Mouse (Mus musculus) stomach, embryonic 14.5 days (tissue): ENCODE results near the gene Sdk1. TPM values are rescaled to one million over a fixed set of nuclear protein-coding genes. Genes with fewer than 3 reads are reported as not detected.

Experiments used
- ATAC-seq: fragments of 200-750 bp; cut with Nextera tagmentation; 2 replicates; pipeline ENCODE4 v1.8.0; 2017; ENCODE audit warnings: low read depth, moderate TSS enrichment; ENCODE audit not compliant: insufficient number of reproducible peaks, insufficient read depth, low FRiP score
- H3K27ac ChIP-seq: fragments of 300-500 bp; sonication (generic); 2 replicates; pipeline ENCODE4 v1.5.1; 2014; ENCODE audit warnings: mild to moderate bottlenecking, low read length, moderate library complexity, mixed read lengths
- H3K27me3 ChIP-seq: fragments of 300-500 bp; sonication (generic); 2 replicates; pipeline ENCODE4 v1.6.1; 2014; ENCODE audit warnings: low read length, control low read depth, mixed read lengths; ENCODE audit not compliant: control insufficient read depth, insufficient read depth
- H3K36me3 ChIP-seq: fragments of 300-500 bp; sonication (generic); 2 replicates; pipeline ENCODE4 v1.6.1; 2014; ENCODE audit warnings: mild to moderate bottlenecking, control low read depth, low read length, moderate library complexity, mixed read lengths; ENCODE audit not compliant: control insufficient read depth, insufficient read depth
- H3K4me1 ChIP-seq: fragments of 300-500 bp; sonication (generic); 2 replicates; pipeline ENCODE4 v1.6.1; 2014; ENCODE audit warnings: low read length, control low read depth, mixed read lengths; ENCODE audit not compliant: control insufficient read depth, insufficient read depth
- H3K4me2 ChIP-seq: fragments of 300-500 bp; sonication (generic); replicated peaks from 2 replicates; pipeline ENCODE4 v1.6.1; 2014; ENCODE audit warnings: low read depth, low read length, control low read depth
- H3K4me3 ChIP-seq: fragments of 300-500 bp; sonication (generic); 2 replicates; pipeline ENCODE4 v1.5.1; 2014; ENCODE audit warnings: low read depth, low read length, control low read depth
- H3K9ac ChIP-seq: fragments of 300-500 bp; sonication (generic); replicated peaks from 2 replicates; pipeline ENCODE4 v1.6.1; 2014; ENCODE audit warnings: low read depth, mild to moderate bottlenecking, control low read depth, low read length, moderate library complexity, mixed read lengths
- H3K9me3 ChIP-seq: fragments of 300-500 bp; sonication (generic); 2 replicates; pipeline ENCODE4 v1.6.1; 2016; ENCODE audit warnings: low read depth, low read length, control low read depth; ENCODE audit not compliant: control insufficient read depth
- WGBS: fragments of 180-500 bp; shearing (Covaris S2); extraction: QIAGEN DNeasy Blood & Tissue Kit; methylation state at CpG from one replicate; pipeline ENCODE4 v1.1.7; 2014; 5-methylcytosine and 5-hydroxymethylcytosine counted together
- polyA plus RNA-seq: library from polyadenylated mRNA; unstranded; fragments of >200 nt; fragmentation: Nextera tagmentation; extraction: Ambion mirVana; gene quantifications from 2 replicates; pipeline ENCODE4 v1.2.1, GENCODE M21; 2014

The Sdk1 gene
- 4.6 and 5.6 TPM in 2 replicates for polyA plus RNA-seq

- Histone ChIP-seq H3K4me3 (peak within 1 kb of the TSS; percentile 74), H3K9me3 (no peaks in the 10 kb centered on the region), H3K36me3 (no peaks in the 10 kb centered on the region), H3K9ac (peak within 1 kb of the TSS; percentile 82), H3K4me1 (peaks cover 18% of the 10 kb centered on the region), H3K4me2 (peak within 1 kb of the TSS; percentile 92), H3K27me3 (0 out of 2 replicates have a peak, but pooled peaks cover 2% of the 10 kb centered on the region), H3K27ac (no peak within 1 kb of the TSS)
- WGBS: under 1% methylated on average over 56 of the region's 77 CpGs
- peak; percentile 95 for ATAC-seq
Measured at GRCm38 (mm10) chr5:141240841-141241543, at the start of gene Sdk1. Gene Sdk1, plus strand, starts transcription at chr5:141241490.

- H3K4me2 ChIP-seq: no peak overlapping the region
- no peak for ATAC-seq
- no peak overlapping the region for H3K4me3 ChIP-seq
- H3K36me3 ChIP-seq: no peaks in the 10 kb centered on the region
- H3K9me3 ChIP-seq: no peaks in the 10 kb centered on the region
- H3K9ac ChIP-seq: no peak overlapping the region
- no peak overlapping the region for H3K27ac ChIP-seq
- H3K4me1 ChIP-seq: peaks cover 7% of the 10 kb centered on the region; the same call in 1 of the 2 replicates
- WGBS: 28% methylated on average over 4 of the region's 4 CpGs
- H3K27me3 ChIP-seq: no peaks in the 10 kb centered on the region
Measured at GRCm38 (mm10) chr5:141197278-141197677, 44.0 kb upstream of the Sdk1 start.

- WGBS: 69% methylated on average over 11 of the region's 11 CpGs
Measured at GRCm38 (mm10) chr5:141202276-141203065, 38.8 kb upstream of the Sdk1 start.

GRCm38 (mm10) chr5:141207061-141207460 is 34.2 kb upstream of the Sdk1 start:
- H3K36me3 ChIP-seq: no peaks in the 10 kb centered on the region
- no peaks in the 10 kb centered on the region for H3K9me3 ChIP-seq
- 44% methylated on average over 5 of the region's 5 CpGs for WGBS
- no peak overlapping the region for H3K9ac ChIP-seq
- no peak overlapping the region for H3K27ac ChIP-seq
- no peak for ATAC-seq
- H3K27me3 ChIP-seq: no peaks in the 10 kb centered on the region
- no peak overlapping the region for H3K4me3 ChIP-seq
- no peak overlapping the region for H3K4me2 ChIP-seq
- H3K4me1 ChIP-seq: no peaks in the 10 kb centered on the region

More at GRCm38 (mm10) chr5:141202276-141203065, 38.8 kb upstream of the Sdk1 start:
- peaks cover under 1% of the 10 kb centered on the region; the same call in 1 of the 2 replicates for H3K4me1 ChIP-seq
- H3K4me3 ChIP-seq: no peak overlapping the region
- no peak overlapping the region for H3K4me2 ChIP-seq
- no peaks in the 10 kb centered on the region for H3K36me3 ChIP-seq
- no peak overlapping the region for H3K9ac ChIP-seq
- ATAC-seq: no peak
- no peaks in the 10 kb centered on the region for H3K27me3 ChIP-seq
- H3K9me3 ChIP-seq: no peaks in the 10 kb centered on the region
- 0 out of 2 replicates have a peak overlapping the region, but pooled peaks have one; percentile 10 for H3K27ac ChIP-seq

GRCm38 (mm10) chr5:141225243-141225642 is 16.0 kb upstream of the Sdk1 start:
- Histone ChIP-seq H3K36me3 (no peaks in the 10 kb centered on the region), H3K4me2 (no peak overlapping the region), H3K4me3 (no peak overlapping the region), H3K9me3 (no peaks in the 10 kb centered on the region), H3K9ac (no peak overlapping the region), H3K27me3 (no peaks in the 10 kb centered on the region), H3K27ac (no peak overlapping the region), H3K4me1 (no peaks in the 10 kb centered on the region)
- ATAC-seq: no peak
- WGBS: 69% methylated on average over 3 of the region's 3 CpGs

- Histone ChIP-seq H3K27ac (no peak overlapping the region), H3K4me2 (no peak overlapping the region), H3K4me3 (no peak overlapping the region), H3K9ac (no peak overlapping the region), H3K36me3 (no peaks in the 10 kb centered on the region), H3K4me1 (no peaks in the 10 kb centered on the region), H3K9me3 (no peaks in the 10 kb centered on the region), H3K27me3 (no peaks in the 10 kb centered on the region)
- 30% methylated on average over 4 of the region's 4 CpGs for WGBS
- ATAC-seq: no peak
Measured at GRCm38 (mm10) chr5:141234326-141234725, 7.0 kb upstream of the Sdk1 start.

- ATAC-seq: no peak
- WGBS: 21% methylated on average over 5 of the region's 5 CpGs
- H3K4me3 ChIP-seq: no peak overlapping the region
- no peak overlapping the region for H3K4me2 ChIP-seq
- H3K9me3 ChIP-seq: no peaks in the 10 kb centered on the region
- H3K9ac ChIP-seq: no peak overlapping the region
- H3K36me3 ChIP-seq: no peaks in the 10 kb centered on the region
- 0 out of 2 replicates have a peak, but pooled peaks cover 2% of the 10 kb centered on the region for H3K27me3 ChIP-seq
- no peak overlapping the region for H3K27ac ChIP-seq
- H3K4me1 ChIP-seq: peaks cover 18% of the 10 kb centered on the region
Measured at GRCm38 (mm10) chr5:141239401-141239800, 1.9 kb upstream of the Sdk1 start.

- H3K9me3 ChIP-seq: no peaks in the 10 kb centered on the region
- H3K9ac ChIP-seq: no peak overlapping the region; the same call in 1 of the 2 replicates
- peak overlapping the region; percentile 92 for H3K4me2 ChIP-seq
- no peak overlapping the region for H3K27ac ChIP-seq
- 0 out of 2 replicates have a peak, but pooled peaks cover 2% of the 10 kb centered on the region for H3K27me3 ChIP-seq
- H3K36me3 ChIP-seq: no peaks in the 10 kb centered on the region
- 1% methylated on average over 10 of the region's 10 CpGs for WGBS
- H3K4me1 ChIP-seq: peaks cover 18% of the 10 kb centered on the region
- ATAC-seq: no peak
- peak overlapping the region; percentile 74 for H3K4me3 ChIP-seq
Measured at GRCm38 (mm10) chr5:141240441-141240840, 849 bp upstream of the Sdk1 start.
